Mouse (Mus musculus) forebrain, embryonic 10.5 days (tissue): ENCODE measurements around the gene Trp73. TPM values are rescaled to one million over a fixed set of nuclear protein-coding genes. Genes with fewer than 3 reads are reported as not detected.

ENCODE experiments used
- DNase-seq: peaks from one replicate; pipeline ENCODE4 v3.0.0-alpha.2; 2017; ENCODE audit warnings: low spot score; ENCODE audit errors: extremely low spot score
- H3K27ac ChIP-seq: fragments of 300-500 bp; sonication (generic); 2 replicates; pipeline ENCODE4 v1.5.1; 2016; ENCODE audit warnings: mild to moderate bottlenecking
- H3K27me3 ChIP-seq: fragments of 300-500 bp; sonication (generic); 2 replicates; pipeline ENCODE4 v1.6.1; 2016; ENCODE audit warnings: mild to moderate bottlenecking; ENCODE audit not compliant: poor library complexity, severe bottlenecking
- H3K36me3 ChIP-seq: fragments of 300-500 bp; sonication (generic); replicated peaks from 2 replicates; pipeline ENCODE4 v1.6.1; 2016; ENCODE audit warnings: mild to moderate bottlenecking, moderate library complexity
- H3K4me1 ChIP-seq: fragments of 300-500 bp; sonication (generic); 2 replicates; pipeline ENCODE4 v1.6.1; 2016
- H3K4me3 ChIP-seq: fragments of 300-500 bp; sonication (generic); 2 replicates; pipeline ENCODE4 v1.5.1; 2016; ENCODE audit warnings: mild to moderate bottlenecking, moderate library complexity
- H3K9me3 ChIP-seq: fragments of 300-500 bp; sonication (generic); 2 replicates; pipeline ENCODE4 v1.6.1; 2016; ENCODE audit warnings: mild to moderate bottlenecking, moderate library complexity
- WGBS: fragments of 180-500 bp; shearing (Covaris S2); methylation state at CpG from one replicate; pipeline ENCODE4 v1.1.7; 2016; 5-methylcytosine and 5-hydroxymethylcytosine counted together
- polyA plus RNA-seq: library from polyadenylated mRNA; unstranded; fragments of >200 nt; fragmentation: Nextera tagmentation; extraction: Ambion mirVana; gene quantifications from 2 replicates; pipeline ENCODE4 v1.2.1, GENCODE M21; 2016

Gene Trp73
- polyA plus RNA-seq, 1 experiment from 2014 or later: 4.5 TPM

GRCm38 (mm10) chr4:154163296-154163695 is 23.3 kb upstream of the Trp73 start:
- Histone ChIP-seq H3K27ac (no peak overlapping the region), H3K36me3 (peaks cover 7% of the 10 kb centered on the region), H3K4me3 (no peak overlapping the region), H3K4me1 (peaks cover 27% of the 10 kb centered on the region), H3K27me3 (peaks cover 7% of the 10 kb centered on the region), H3K9me3 (no peaks in the 10 kb centered on the region)
- peak; percentile 69 for DNase-seq
- WGBS: 14% methylated on average over 7 of the region's 7 CpGs

GRCm38 (mm10) chr4:154160538-154161390 is 20.8 kb upstream of the Trp73 start, which contains the start of gene Tprgl:
TSS of gene Tprgl (minus strand) at chr4:154160666.
- DNase-seq: peak; percentile 97
- H3K9me3 ChIP-seq: no peaks in the 10 kb centered on the region
- no peaks in the 10 kb centered on the region for H3K27me3 ChIP-seq
- H3K4me1 ChIP-seq: peaks cover 27% of the 10 kb centered on the region
- under 1% methylated on average over 75 of the region's 75 CpGs for WGBS
- peak within 1 kb of the TSS; percentile 97 for H3K4me3 ChIP-seq
- peaks cover 33% of the 10 kb centered on the region for H3K36me3 ChIP-seq
- peak within 1 kb of the TSS; percentile 88 for H3K27ac ChIP-seq

- peak overlapping the region; percentile 97 for H3K4me3 ChIP-seq
- DNase-seq: no peak
- H3K36me3 ChIP-seq: peaks cover 40% of the 10 kb centered on the region
- H3K27me3 ChIP-seq: no peaks in the 10 kb centered on the region
- peak overlapping the region; percentile 88 for H3K27ac ChIP-seq
- WGBS: 2% methylated on average over 47 of the region's 47 CpGs
- H3K9me3 ChIP-seq: no peaks in the 10 kb centered on the region
- peaks cover 31% of the 10 kb centered on the region for H3K4me1 ChIP-seq
These were observed 20.0 kb upstream of the Trp73 start for GRCm38 (mm10) chr4:154159961-154160537.

GRCm38 (mm10) chr4:154159002-154159401 is 19.0 kb upstream of the Trp73 start:
- Histone ChIP-seq H3K27me3 (no peaks in the 10 kb centered on the region), H3K4me3 (peak overlapping the region; percentile 97), H3K36me3 (peaks cover 50% of the 10 kb centered on the region), H3K4me1 (peaks cover 35% of the 10 kb centered on the region), H3K27ac (no peak overlapping the region), H3K9me3 (no peaks in the 10 kb centered on the region)
- DNase-seq: peak; percentile 79
- WGBS: 24% methylated on average over 6 of the region's 6 CpGs

GRCm38 (mm10) chr4:154157970-154158662 is 18.1 kb upstream of the Trp73 start:
- Histone ChIP-seq H3K36me3 (peaks cover 56% of the 10 kb centered on the region), H3K4me3 (no peak overlapping the region), H3K9me3 (no peaks in the 10 kb centered on the region), H3K27me3 (no peaks in the 10 kb centered on the region), H3K27ac (no peak overlapping the region), H3K4me1 (peaks cover 35% of the 10 kb centered on the region)
- DNase-seq: no peak
- WGBS: 94% methylated on average over 14 of the region's 14 CpGs

- Histone ChIP-seq H3K27me3 (no peaks in the 10 kb centered on the region), H3K36me3 (peaks cover 77% of the 10 kb centered on the region), H3K4me3 (no peak overlapping the region), H3K4me1 (peaks cover 28% of the 10 kb centered on the region), H3K9me3 (no peaks in the 10 kb centered on the region), H3K27ac (no peak overlapping the region)
- 76% methylated on average over 7 of the region's 7 CpGs for WGBS
- no peak for DNase-seq
These were observed 16.0 kb upstream of the Trp73 start for GRCm38 (mm10) chr4:154156050-154156449.

GRCm38 (mm10) chr4:154154104-154154503 is 14.1 kb upstream of the Trp73 start:
- DNase-seq: no peak
- no peak overlapping the region for H3K27ac ChIP-seq
- peaks cover 96% of the 10 kb centered on the region for H3K36me3 ChIP-seq
- no peak overlapping the region for H3K4me3 ChIP-seq
- peaks cover 12% of the 10 kb centered on the region for H3K4me1 ChIP-seq
- H3K9me3 ChIP-seq: no peaks in the 10 kb centered on the region
- 72% methylated on average over 11 of the region's 11 CpGs for WGBS
- no peaks in the 10 kb centered on the region for H3K27me3 ChIP-seq

GRCm38 (mm10) chr4:154146342-154146741 is 6.3 kb upstream of the Trp73 start:
- Histone ChIP-seq H3K4me1 (peaks cover 23% of the 10 kb centered on the region), H3K4me3 (no peak overlapping the region), H3K27me3 (peaks cover 20% of the 10 kb centered on the region), H3K27ac (no peak overlapping the region), H3K36me3 (peaks cover 54% of the 10 kb centered on the region), H3K9me3 (no peaks in the 10 kb centered on the region)
- 90% methylated on average over 10 of the region's 10 CpGs for WGBS
- no peak for DNase-seq

GRCm38 (mm10) chr4:154144712-154145111 is 4.7 kb upstream of the Trp73 start:
- DNase-seq: no peak
- WGBS: 82% methylated on average over 3 of the region's 3 CpGs
- peaks cover 38% of the 10 kb centered on the region for H3K36me3 ChIP-seq
- H3K27me3 ChIP-seq: peaks cover 36% of the 10 kb centered on the region
- H3K4me3 ChIP-seq: no peak overlapping the region
- H3K4me1 ChIP-seq: peaks cover 39% of the 10 kb centered on the region
- no peak overlapping the region for H3K27ac ChIP-seq
- no peaks in the 10 kb centered on the region for H3K9me3 ChIP-seq

GRCm38 (mm10) chr4:154142211-154143040 is 2.4 kb upstream of the Trp73 start, which contains the start of gene Wrap73:
TSS of gene Wrap73 (plus strand) at chr4:154142372.
- Histone ChIP-seq H3K4me1 (peaks cover 46% of the 10 kb centered on the region), H3K9me3 (no peaks in the 10 kb centered on the region), H3K36me3 (peaks cover 15% of the 10 kb centered on the region), H3K4me3 (peak within 1 kb of the TSS; percentile 77), H3K27ac (peak within 1 kb of the TSS; percentile 90), H3K27me3 (peaks cover 59% of the 10 kb centered on the region)
- peak; percentile 92 for DNase-seq
- WGBS: 3% methylated on average over 49 of the region's 49 CpGs

GRCm38 (mm10) chr4:154141009-154141867 is 1.2 kb upstream of the Trp73 start:
- WGBS: 1% methylated on average over 42 of the region's 42 CpGs
- DNase-seq: no peak
- H3K4me3 ChIP-seq: peak overlapping the region; percentile 77
- no peak overlapping the region for H3K27ac ChIP-seq
- peaks cover 71% of the 10 kb centered on the region for H3K27me3 ChIP-seq
- no peaks in the 10 kb centered on the region for H3K9me3 ChIP-seq
- peaks cover 3% of the 10 kb centered on the region for H3K36me3 ChIP-seq
- H3K4me1 ChIP-seq: peaks cover 46% of the 10 kb centered on the region
